Mouse (Mus musculus) hindbrain, embryonic 10.5 days (tissue): ENCODE data around the gene Astn1. TPM values are rescaled to one million over a fixed set of nuclear protein-coding genes. Genes with fewer than 3 reads are reported as not detected.
A peak's percentile ranks its signal among the peaks of the same experiment; 100 is the strongest.

Experiments
- DNase-seq: peaks from one replicate; pipeline ENCODE4 v3.0.0-alpha.2; 2017; ENCODE audit warnings: low spot score
- H3K27ac ChIP-seq: fragments of 300-500 bp; sonication (generic); 2 replicates; pipeline ENCODE4 v1.5.1; 2016; ENCODE audit warnings: mild to moderate bottlenecking, moderate library complexity
- H3K27me3 ChIP-seq: fragments of 300-500 bp; sonication (generic); 2 replicates; pipeline ENCODE4 v1.6.1; 2016; ENCODE audit warnings: mild to moderate bottlenecking; ENCODE audit not compliant: poor library complexity, insufficient read depth, severe bottlenecking
- H3K36me3 ChIP-seq: fragments of 300-500 bp; sonication (generic); 2 replicates; pipeline ENCODE4 v1.6.1; 2016; ENCODE audit warnings: mild to moderate bottlenecking, moderate library complexity
- H3K4me1 ChIP-seq: fragments of 300-500 bp; sonication (generic); replicated peaks from 2 replicates; pipeline ENCODE4 v1.6.1; 2016; ENCODE audit warnings: mild to moderate bottlenecking
- H3K4me3 ChIP-seq: fragments of 300-500 bp; sonication (generic); 2 replicates; pipeline ENCODE4 v1.5.1; 2016; ENCODE audit warnings: mild to moderate bottlenecking, moderate library complexity
- H3K9me3 ChIP-seq: fragments of 300-500 bp; sonication (generic); 2 replicates; pipeline ENCODE4 v1.6.1; 2016; ENCODE audit warnings: mild to moderate bottlenecking, moderate library complexity
- WGBS: fragments of 180-500 bp; shearing (Covaris S2); methylation state at CpG from one replicate; pipeline ENCODE4 v1.1.7; 2016; 5-methylcytosine and 5-hydroxymethylcytosine counted together
- polyA plus RNA-seq: library from polyadenylated mRNA; unstranded; fragments of >200 nt; fragmentation: Nextera tagmentation; extraction: Ambion mirVana; gene quantifications from 2 replicates; pipeline ENCODE4 v1.2.1, GENCODE M21; 2016

Gene Astn1
- polyA plus RNA-seq, 1 experiment from 2014 or later, result 9.1 TPM

GRCm38 (mm10) chr1:158605597-158605996 lies 243.5 kb downstream of the Astn1 start:
- peaks cover 13% of the 10 kb centered on the region for H3K36me3 ChIP-seq
- no peak overlapping the region for H3K4me3 ChIP-seq
- no peak overlapping the region for H3K27ac ChIP-seq
- no peaks in the 10 kb centered on the region; the same call in 1 of the 2 replicates for H3K4me1 ChIP-seq
- H3K27me3 ChIP-seq, result no peaks in the 10 kb centered on the region
- no peaks in the 10 kb centered on the region for H3K9me3 ChIP-seq
- WGBS, result 86% methylated on average over 4 of the region's 4 CpGs
- no peak for DNase-seq

GRCm38 (mm10) chr1:158606324-158606723 lies 244.3 kb downstream of the Astn1 start:
- no peaks in the 10 kb centered on the region for H3K27me3 ChIP-seq
- H3K9me3 ChIP-seq, result no peaks in the 10 kb centered on the region
- peaks cover 16% of the 10 kb centered on the region for H3K36me3 ChIP-seq
- WGBS, result 88% methylated on average over 10 of the region's 10 CpGs
- DNase-seq, result no peak
- no peak overlapping the region for H3K27ac ChIP-seq
- no peak overlapping the region for H3K4me3 ChIP-seq
- no peaks in the 10 kb centered on the region; the same call in 1 of the 2 replicates for H3K4me1 ChIP-seq

- DNase-seq, result no peak
- Histone ChIP-seq H3K4me1 (no peaks in the 10 kb centered on the region; the same call in 1 of the 2 replicates), H3K4me3 (no peak overlapping the region), H3K9me3 (no peaks in the 10 kb centered on the region), H3K27me3 (no peaks in the 10 kb centered on the region), H3K27ac (no peak overlapping the region), H3K36me3 (peaks cover 22% of the 10 kb centered on the region)
- WGBS, result 87% methylated on average over 1 of the region's 1 CpGs
Measured at GRCm38 (mm10) chr1:158607201-158607600, 245.1 kb downstream of the Astn1 start.

- no peak overlapping the region for H3K4me3 ChIP-seq
- no peaks in the 10 kb centered on the region for H3K27me3 ChIP-seq
- H3K4me1 ChIP-seq, result no peaks in the 10 kb centered on the region
- peaks cover 27% of the 10 kb centered on the region for H3K36me3 ChIP-seq
- H3K27ac ChIP-seq, result no peak overlapping the region
- no peak for DNase-seq
- 91% methylated on average over 1 of the region's 1 CpGs for WGBS
- no peaks in the 10 kb centered on the region for H3K9me3 ChIP-seq
Measured at GRCm38 (mm10) chr1:158615202-158615601, 253.1 kb downstream of the Astn1 start.

GRCm38 (mm10) chr1:158617943-158618342 lies 255.9 kb downstream of the Astn1 start:
- Histone ChIP-seq H3K27me3 (no peaks in the 10 kb centered on the region), H3K27ac (no peak overlapping the region), H3K36me3 (peaks cover 10% of the 10 kb centered on the region; the same call in 1 of the 2 replicates), H3K9me3 (no peaks in the 10 kb centered on the region), H3K4me3 (no peak overlapping the region), H3K4me1 (no peaks in the 10 kb centered on the region)
- 73% methylated on average over 4 of the region's 4 CpGs for WGBS
- no peak for DNase-seq

GRCm38 (mm10) chr1:158632935-158633334 lies 270.9 kb downstream of the Astn1 start:
- H3K27me3 ChIP-seq, result no peaks in the 10 kb centered on the region
- H3K4me1 ChIP-seq, result no peaks in the 10 kb centered on the region
- 86% methylated on average over 4 of the region's 4 CpGs for whole genome bisulfite sequencing
- no peak for DNase-seq
- H3K4me3 ChIP-seq, result no peak overlapping the region
- no peaks in the 10 kb centered on the region for H3K9me3 ChIP-seq
- H3K36me3 ChIP-seq, result no peaks in the 10 kb centered on the region
- no peak overlapping the region for H3K27ac ChIP-seq

- no peaks in the 10 kb centered on the region for H3K27me3 ChIP-seq
- no peaks in the 10 kb centered on the region for H3K36me3 ChIP-seq
- H3K4me1 ChIP-seq, result no peaks in the 10 kb centered on the region
- DNase-seq, result no peak
- H3K27ac ChIP-seq, result no peak overlapping the region
- H3K4me3 ChIP-seq, result no peak overlapping the region
- WGBS, result 80% methylated on average over 2 of the region's 2 CpGs
- H3K9me3 ChIP-seq, result no peaks in the 10 kb centered on the region
Measured at GRCm38 (mm10) chr1:158633441-158633840, 271.4 kb downstream of the Astn1 start.

GRCm38 (mm10) chr1:158641306-158641705 lies 279.2 kb downstream of the Astn1 start:
- Histone ChIP-seq H3K36me3 (no peaks in the 10 kb centered on the region), H3K4me1 (no peaks in the 10 kb centered on the region), H3K9me3 (no peaks in the 10 kb centered on the region), H3K4me3 (no peak overlapping the region), H3K27me3 (no peaks in the 10 kb centered on the region), H3K27ac (no peak overlapping the region)
- no peak for DNase-seq
- 85% methylated on average over 2 of the region's 2 CpGs for WGBS

- H3K27me3 ChIP-seq, result no peaks in the 10 kb centered on the region
- H3K4me1 ChIP-seq, result no peaks in the 10 kb centered on the region
- DNase-seq, result no peak
- H3K9me3 ChIP-seq, result no peaks in the 10 kb centered on the region
- H3K4me3 ChIP-seq, result no peak overlapping the region
- H3K36me3 ChIP-seq, result no peaks in the 10 kb centered on the region
- H3K27ac ChIP-seq, result no peak overlapping the region
Measured at GRCm38 (mm10) chr1:158642247-158642646, 280.2 kb downstream of the Astn1 start.

GRCm38 (mm10) chr1:158652799-158653198 lies 290.7 kb downstream of the Astn1 start:
- no peak for DNase-seq
- H3K4me1 ChIP-seq, result no peaks in the 10 kb centered on the region; the same call in 1 of the 2 replicates
- no peaks in the 10 kb centered on the region for H3K9me3 ChIP-seq
- no peak overlapping the region for H3K4me3 ChIP-seq
- H3K36me3 ChIP-seq, result no peaks in the 10 kb centered on the region
- H3K27ac ChIP-seq, result no peak overlapping the region
- H3K27me3 ChIP-seq, result no peaks in the 10 kb centered on the region
- 84% methylated on average over 2 of the region's 2 CpGs for WGBS

GRCm38 (mm10) chr1:158653808-158654520 lies 291.9 kb downstream of the Astn1 start:
- Histone ChIP-seq H3K4me3 (no peak overlapping the region), H3K36me3 (no peaks in the 10 kb centered on the region), H3K9me3 (no peaks in the 10 kb centered on the region), H3K4me1 (no peaks in the 10 kb centered on the region; the same call in 1 of the 2 replicates), H3K27me3 (no peaks in the 10 kb centered on the region), H3K27ac (no peak overlapping the region)
- peak; percentile 58 for DNase-seq
- WGBS, result 24% methylated on average over 4 of the region's 4 CpGs

GRCm38 (mm10) chr1:158654571-158655205 lies 292.6 kb downstream of the Astn1 start:
- 0 out of 2 replicates have a peak, but pooled peaks cover 1% of the 10 kb centered on the region for H3K36me3 ChIP-seq
- 55% methylated on average over 3 of the region's 3 CpGs for WGBS
- no peak for DNase-seq
- H3K4me1 ChIP-seq, result no peaks in the 10 kb centered on the region; the same call in 1 of the 2 replicates
- no peaks in the 10 kb centered on the region for H3K9me3 ChIP-seq
- no peaks in the 10 kb centered on the region for H3K27me3 ChIP-seq
- H3K27ac ChIP-seq, result no peak overlapping the region
- no peak overlapping the region for H3K4me3 ChIP-seq

- 89% methylated on average over 6 of the region's 6 CpGs for WGBS
- Histone ChIP-seq H3K27me3 (no peaks in the 10 kb centered on the region), H3K27ac (no peak overlapping the region), H3K36me3 (0 out of 2 replicates have a peak, but pooled peaks cover 2% of the 10 kb centered on the region), H3K9me3 (no peaks in the 10 kb centered on the region), H3K4me1 (no peaks in the 10 kb centered on the region; the same call in 1 of the 2 replicates), H3K4me3 (no peak overlapping the region)
- DNase-seq, result no peak
Measured at GRCm38 (mm10) chr1:158656986-158657385, 294.9 kb downstream of the Astn1 start.
